Mouse (Mus musculus) spleen, adult 2 months (tissue): ENCODE measurements around the gene Fbn1.

Source experiments
- CTCF ChIP-seq: fragments of 200-500 bp; IDR thresholded peaks from 2 replicates; pipeline ENCODE4 v1.5.1; 2011; ENCODE audit warnings: mild to moderate bottlenecking, inconsistent platforms; ENCODE audit not compliant: insufficient read depth, insufficient read length, insufficient replicate concordance; ENCODE audit errors: extremely low read depth
- POLR2A ChIP-seq: fragments of 200-500 bp; IDR thresholded peaks from 2 replicates; pipeline ENCODE4 v1.6.1; 2011; ENCODE audit warnings: low read depth, low read length, inconsistent platforms

GRCm38 (mm10) chr2:125505746-125506315 lies 2.0 kb downstream of the Fbn1 start:
- TF ChIP-seq CTCF (no peak), POLR2A (no peak)
